Mouse (Mus musculus): ENCODE measurements around the gene 1700001C02Rik. TPM values are rescaled to one million over a fixed set of nuclear protein-coding genes. Genes with fewer than 3 reads are reported as not detected.

1700001C02Rik gene
- not detected in 2 replicates for polyA plus RNA-seq (2016; fragmentation: Nextera tagmentation; extraction: Ambion mirVana)

- Histone ChIP-seq H3K27ac (no peak within 1 kb of the TSS), H3K27me3 (peaks cover 49% of the 10 kb centered on the region), H3K4me2 (replicated peaks) (peak within 1 kb of the TSS; percentile 50), H3K36me3 (no peaks in the 10 kb centered on the region), H3K9me3 (no peaks in the 10 kb centered on the region), H3K4me1 (peaks cover 15% of the 10 kb centered on the region), H3K9ac (peak within 1 kb of the TSS; percentile 1; the same call in 1 of the 2 replicates), H3K4me3 (peak within 1 kb of the TSS; percentile 22; the same call in 1 of the 2 replicates)
- no peak for ATAC-seq (ENCODE audit: insufficient number of reproducible peaks, insufficient read depth, low FRiP score, low TSS enrichment)
- WGBS: 15% methylated on average over 21 of the region's 21 CpGs
Observed at GRCm38 (mm10) chr5:30465861-30466260, at the start of gene 1700001C02Rik. TSS of gene 1700001C02Rik (plus strand) at chr5:30466047.

- no peak for ATAC-seq (ENCODE audit: insufficient number of reproducible peaks, insufficient read depth, low FRiP score, low TSS enrichment)
- H3K27me3 ChIP-seq: no peaks in the 10 kb centered on the region
- no peak overlapping the region for H3K27ac ChIP-seq
- WGBS: 40% methylated on average over 5 of the region's 5 CpGs
- H3K4me3 ChIP-seq: no peak overlapping the region
- no peak overlapping the region for H3K9ac ChIP-seq
- H3K9me3 ChIP-seq: no peaks in the 10 kb centered on the region
- H3K4me2 ChIP-seq (replicated peaks): no peak overlapping the region
- H3K4me1 ChIP-seq: no peaks in the 10 kb centered on the region
- no peaks in the 10 kb centered on the region for H3K36me3 ChIP-seq
Observed at GRCm38 (mm10) chr5:30416665-30417064, 49.2 kb upstream of the 1700001C02Rik start.

GRCm38 (mm10) chr5:30423121-30423520, 42.7 kb upstream of the 1700001C02Rik start:
- no peak overlapping the region for H3K27ac ChIP-seq
- H3K36me3 ChIP-seq: no peaks in the 10 kb centered on the region
- H3K9me3 ChIP-seq: no peaks in the 10 kb centered on the region
- H3K4me3 ChIP-seq: no peak overlapping the region
- no peaks in the 10 kb centered on the region for H3K4me1 ChIP-seq
- no peak for ATAC-seq (ENCODE audit: insufficient number of reproducible peaks, insufficient read depth, low FRiP score, low TSS enrichment)
- H3K4me2 ChIP-seq (replicated peaks): no peak overlapping the region
- 85% methylated on average over 4 of the region's 4 CpGs for WGBS
- H3K27me3 ChIP-seq: no peaks in the 10 kb centered on the region
- H3K9ac ChIP-seq: no peak overlapping the region

GRCm38 (mm10) chr5:30423572-30424244, 42.1 kb upstream of the 1700001C02Rik start:
- no peak overlapping the region for H3K27ac ChIP-seq
- no peak overlapping the region for H3K4me3 ChIP-seq
- no peaks in the 10 kb centered on the region for H3K36me3 ChIP-seq
- H3K9me3 ChIP-seq: no peaks in the 10 kb centered on the region
- 24% methylated on average over 8 of the region's 8 CpGs for WGBS
- no peaks in the 10 kb centered on the region for H3K27me3 ChIP-seq
- ATAC-seq (ENCODE audit: insufficient number of reproducible peaks, insufficient read depth, low FRiP score, low TSS enrichment): no peak
- H3K4me1 ChIP-seq: no peaks in the 10 kb centered on the region
- no peak overlapping the region for H3K4me2 ChIP-seq (replicated peaks)
- H3K9ac ChIP-seq: no peak overlapping the region

- Histone ChIP-seq H3K4me2 (replicated peaks) (no peak overlapping the region), H3K27me3 (no peaks in the 10 kb centered on the region), H3K9me3 (no peaks in the 10 kb centered on the region), H3K9ac (no peak overlapping the region), H3K4me3 (no peak overlapping the region), H3K27ac (no peak overlapping the region), H3K4me1 (no peaks in the 10 kb centered on the region), H3K36me3 (no peaks in the 10 kb centered on the region)
- no peak for ATAC-seq (ENCODE audit: insufficient number of reproducible peaks, insufficient read depth, low FRiP score, low TSS enrichment)
- 77% methylated on average over 6 of the region's 6 CpGs for WGBS
Observed at GRCm38 (mm10) chr5:30427406-30427805, 38.4 kb upstream of the 1700001C02Rik start.

GRCm38 (mm10) chr5:30438931-30439330, 26.9 kb upstream of the 1700001C02Rik start:
- ATAC-seq (ENCODE audit: insufficient number of reproducible peaks, insufficient read depth, low FRiP score, low TSS enrichment): no peak
- Histone ChIP-seq H3K9ac (no peak overlapping the region), H3K27ac (no peak overlapping the region), H3K4me1 (no peaks in the 10 kb centered on the region), H3K4me2 (replicated peaks) (no peak overlapping the region), H3K36me3 (no peaks in the 10 kb centered on the region), H3K4me3 (no peak overlapping the region), H3K27me3 (no peaks in the 10 kb centered on the region), H3K9me3 (no peaks in the 10 kb centered on the region)
- WGBS: 43% methylated on average over 2 of the region's 2 CpGs

GRCm38 (mm10) chr5:30440308-30440906, 25.4 kb upstream of the 1700001C02Rik start:
- H3K4me2 ChIP-seq (replicated peaks): no peak overlapping the region
- no peaks in the 10 kb centered on the region for H3K4me1 ChIP-seq
- no peaks in the 10 kb centered on the region for H3K27me3 ChIP-seq
- no peaks in the 10 kb centered on the region for H3K36me3 ChIP-seq
- WGBS: 89% methylated on average over 8 of the region's 8 CpGs
- H3K9ac ChIP-seq: no peak overlapping the region
- H3K27ac ChIP-seq: no peak overlapping the region
- no peaks in the 10 kb centered on the region for H3K9me3 ChIP-seq
- no peak overlapping the region for H3K4me3 ChIP-seq
- no peak for ATAC-seq (ENCODE audit: insufficient number of reproducible peaks, insufficient read depth, low FRiP score, low TSS enrichment)

- no peaks in the 10 kb centered on the region for H3K9me3 ChIP-seq
- 70% methylated on average over 5 of the region's 5 CpGs for WGBS
- H3K27ac ChIP-seq: no peak overlapping the region
- H3K27me3 ChIP-seq: no peaks in the 10 kb centered on the region
- ATAC-seq (ENCODE audit: insufficient number of reproducible peaks, insufficient read depth, low FRiP score, low TSS enrichment): no peak
- no peaks in the 10 kb centered on the region for H3K4me1 ChIP-seq
- no peak overlapping the region for H3K4me3 ChIP-seq
- no peak overlapping the region for H3K9ac ChIP-seq
- no peak overlapping the region for H3K4me2 ChIP-seq (replicated peaks)
- no peaks in the 10 kb centered on the region for H3K36me3 ChIP-seq
Observed at GRCm38 (mm10) chr5:30442196-30442595, 23.7 kb upstream of the 1700001C02Rik start.

GRCm38 (mm10) chr5:30444327-30444895, 21.4 kb upstream of the 1700001C02Rik start:
- no peaks in the 10 kb centered on the region for H3K27me3 ChIP-seq
- H3K4me2 ChIP-seq (replicated peaks): no peak overlapping the region
- ATAC-seq (ENCODE audit: insufficient number of reproducible peaks, insufficient read depth, low FRiP score, low TSS enrichment): no peak
- 86% methylated on average over 13 of the region's 13 CpGs for WGBS
- no peak overlapping the region for H3K4me3 ChIP-seq
- H3K36me3 ChIP-seq: no peaks in the 10 kb centered on the region
- H3K4me1 ChIP-seq: no peaks in the 10 kb centered on the region
- H3K9me3 ChIP-seq: no peaks in the 10 kb centered on the region
- no peak overlapping the region for H3K9ac ChIP-seq
- no peak overlapping the region for H3K27ac ChIP-seq

- Histone ChIP-seq H3K27me3 (0 out of 2 replicates have a peak, but pooled peaks cover 11% of the 10 kb centered on the region), H3K9me3 (no peaks in the 10 kb centered on the region), H3K4me2 (replicated peaks) (no peak overlapping the region), H3K27ac (no peak overlapping the region), H3K4me1 (peaks cover 7% of the 10 kb centered on the region; the same call in 1 of the 2 replicates), H3K9ac (no peak overlapping the region), H3K4me3 (no peak overlapping the region), H3K36me3 (no peaks in the 10 kb centered on the region)
- WGBS: 47% methylated on average over 6 of the region's 6 CpGs
- ATAC-seq (ENCODE audit: insufficient number of reproducible peaks, insufficient read depth, low FRiP score, low TSS enrichment): no peak
Observed at GRCm38 (mm10) chr5:30456056-30456455, 9.8 kb upstream of the 1700001C02Rik start.

- H3K4me2 ChIP-seq (replicated peaks): no peak overlapping the region
- peaks cover 32% of the 10 kb centered on the region for H3K27me3 ChIP-seq
- H3K9me3 ChIP-seq: no peaks in the 10 kb centered on the region
- H3K27ac ChIP-seq: no peak overlapping the region
- 46% methylated on average over 4 of the region's 4 CpGs for WGBS
- no peaks in the 10 kb centered on the region for H3K36me3 ChIP-seq
- H3K9ac ChIP-seq: no peak overlapping the region
- peaks cover 16% of the 10 kb centered on the region for H3K4me1 ChIP-seq
- no peak for ATAC-seq (ENCODE audit: insufficient number of reproducible peaks, insufficient read depth, low FRiP score, low TSS enrichment)
- H3K4me3 ChIP-seq: no peak overlapping the region
Observed at GRCm38 (mm10) chr5:30460155-30460554, 5.7 kb upstream of the 1700001C02Rik start.

GRCm38 (mm10) chr5:30461821-30462220, 4.0 kb upstream of the 1700001C02Rik start, which contains the start of gene Otof:
TSS of gene Otof (minus strand) at chr5:30461932.
- no peaks in the 10 kb centered on the region for H3K36me3 ChIP-seq
- H3K9ac ChIP-seq: no peak within 1 kb of the TSS
- H3K27me3 ChIP-seq: peaks cover 49% of the 10 kb centered on the region
- H3K4me1 ChIP-seq: peaks cover 22% of the 10 kb centered on the region
- H3K4me2 ChIP-seq (replicated peaks): peak within 1 kb of the TSS; percentile 15; the same call in 1 of the 2 replicates
- H3K9me3 ChIP-seq: no peaks in the 10 kb centered on the region
- WGBS: 10% methylated on average over 12 of the region's 12 CpGs
- no peak within 1 kb of the TSS for H3K27ac ChIP-seq
- ATAC-seq (ENCODE audit: insufficient number of reproducible peaks, insufficient read depth, low FRiP score, low TSS enrichment): peak; percentile 48; the same call in 1 of the 2 replicates
- H3K4me3 ChIP-seq: no peak within 1 kb of the TSS

Data from embryonic facial prominence, embryonic 12.5 days (tissue).